Mouse (Mus musculus) stomach, postnatal 0 days (tissue): ENCODE data around the gene Ltk.

ENCODE experiments used
- CTCF ChIP-seq: IDR thresholded peaks from 2 replicates; pipeline ENCODE4 v1.5.1; 2016; ENCODE audit warnings: antibody characterized with exemption, low read depth, mild to moderate bottlenecking, moderate library complexity
- EP300 ChIP-seq: optimal IDR thresholded peaks from 2 replicates; pipeline ENCODE3; 2016; ENCODE audit warnings: antibody characterized with exemption

DNA sequence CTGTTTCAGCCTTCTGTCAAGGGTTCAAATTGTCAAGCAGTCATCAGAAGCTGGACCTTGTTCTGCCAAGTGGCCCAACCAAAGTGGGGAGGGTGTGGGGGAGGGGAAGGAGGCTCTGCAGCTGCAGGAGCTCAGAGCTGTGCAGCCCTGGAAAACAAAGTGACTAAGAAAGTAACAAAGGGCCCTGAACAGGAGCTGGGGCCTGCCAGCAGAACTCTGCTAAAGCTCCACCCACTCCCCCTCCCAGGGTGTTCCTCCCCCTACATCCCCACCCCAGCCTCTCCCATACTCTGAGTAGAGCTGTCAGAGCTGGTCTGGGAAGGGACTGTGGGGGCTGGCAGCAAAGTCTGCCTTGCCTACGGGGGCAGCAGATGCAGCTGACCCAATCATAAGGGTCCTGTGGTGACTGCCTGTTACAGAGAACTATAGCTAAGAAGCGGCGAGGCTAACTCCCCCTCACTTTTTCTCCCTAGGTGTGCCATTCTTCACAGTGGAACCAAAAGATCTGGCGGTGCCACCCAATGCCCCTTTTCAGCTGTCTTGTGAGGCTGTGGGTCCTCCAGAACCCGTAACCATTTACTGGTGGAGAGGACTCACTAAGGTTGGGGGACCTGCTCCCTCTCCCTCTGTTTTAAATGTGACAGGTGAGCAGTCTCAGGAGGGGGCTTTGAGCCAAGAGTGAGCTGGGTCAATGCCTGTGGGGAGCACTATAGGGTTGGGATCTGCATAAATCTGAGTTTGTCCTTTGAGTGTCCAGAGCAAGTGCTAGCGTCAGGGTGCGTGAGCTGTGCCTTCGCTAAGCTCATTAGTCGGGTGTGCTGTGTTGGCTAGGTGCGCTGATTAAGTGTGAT lies 42.8 kb upstream of the Ltk start:
- TF ChIP-seq CTCF, result no peak
- no peak for TF ChIP-seq EP300
